15 mouse cellular contexts compared by ENCODE assay signal in genomic region chr1:143982765-143983312, GRCm38 (mm10). TPM values are rescaled to one million over a fixed set of nuclear protein-coding genes. Genes with fewer than 3 reads are reported as not detected.
DNase-seq lines count a peak whose midpoint lies in the region; ATAC-seq lines count a peak whose summit lies in the region.
"Had no signal": no experiment of that assay in that cellular context is flagged by ENCODE, and none has a peak within 500 bp of the region (broad histone marks: within the 10 kb centered on the region; RNA-seq: fewer than 3 reads in every experiment).

No protein-coding gene starts in this region.

- no peaks in the 10 kb centered on the region for H3K36me3 ChIP-seq in lung, embryonic 15.5 days
- H3K36me3 ChIP-seq in forebrain, embryonic 15.5 days, result no peaks in the 10 kb centered on the region
- no peaks in the 10 kb centered on the region for H3K36me3 ChIP-seq in midbrain, embryonic 16.5 days (ENCODE audit: control insufficient read depth, insufficient read depth, low read length)
- H3K36me3 ChIP-seq: heart, embryonic 15.5 days had no signal

- no peak for DNase-seq in lung, postnatal 25 days (ENCODE audit: low spot score)
- DNase-seq in embryo, embryonic 9.5 days (ENCODE audit: extremely low spot score), result no peak
- DNase-seq: gastrocnemius, postnatal 10 days; heart, adult 2 months; layer of hippocampus, postnatal 36 days; lung, postnatal 36 days; thymus, postnatal 4 days had no signal

- H3K27ac ChIP-seq in lung, embryonic 15.5 days, result no peak overlapping the region
- H3K27ac ChIP-seq in brown adipose tissue, adult 24 weeks (replicated peaks; ENCODE audit: low read depth, low read length), result peak overlapping the region; percentile 97
- H3K27ac ChIP-seq in forebrain, embryonic 15.5 days (replicated peaks), result peak overlapping the region; percentile 51
- 0 out of 2 replicates have a peak overlapping the region, but pooled peaks have one; percentile 14 for H3K27ac ChIP-seq in midbrain, embryonic 16.5 days (ENCODE audit: low read length)
- H3K27ac ChIP-seq: heart, adult 2 months; heart, embryonic 15.5 days had no signal

- WGBS in lung, embryonic 15.5 days, result 11% methylated on average over 3 of the region's 3 CpGs
- 15% methylated on average over 3 of the region's 3 CpGs for WGBS in forebrain, embryonic 15.5 days
- 20% methylated on average over 3 of the region's 3 CpGs for WGBS in midbrain, embryonic 16.5 days

- no peak overlapping the region for H3K4me3 ChIP-seq in lung, embryonic 15.5 days
- no peak overlapping the region for H3K4me3 ChIP-seq in brown adipose tissue, adult 24 weeks (ENCODE audit: insufficient read depth, low read depth, low read length)
- H3K4me3 ChIP-seq in forebrain, embryonic 15.5 days, result no peak overlapping the region
- no peak overlapping the region for H3K4me3 ChIP-seq in midbrain, embryonic 16.5 days (ENCODE audit: low read depth, low read length)
- H3K4me3 ChIP-seq: heart, adult 2 months; heart, embryonic 15.5 days had no signal

- H3K4me1 ChIP-seq in lung, embryonic 15.5 days, result no peaks in the 10 kb centered on the region
- peaks cover 2% of the 10 kb centered on the region for H3K4me1 ChIP-seq in brown adipose tissue, adult 24 weeks (ENCODE audit: control insufficient read depth, insufficient read depth, insufficient read length, low read length)
- peaks cover 6% of the 10 kb centered on the region for H3K4me1 ChIP-seq in forebrain, embryonic 15.5 days
- peaks cover 10% of the 10 kb centered on the region for H3K4me1 ChIP-seq in midbrain, embryonic 16.5 days (ENCODE audit: control insufficient read depth, insufficient read depth, low read length)
- H3K4me1 ChIP-seq: heart, embryonic 15.5 days had no signal

- no peaks in the 10 kb centered on the region for H3K27me3 ChIP-seq in lung, embryonic 15.5 days
- H3K27me3 ChIP-seq in forebrain, embryonic 15.5 days, result no peaks in the 10 kb centered on the region
- H3K27me3 ChIP-seq in midbrain, embryonic 16.5 days (ENCODE audit: control insufficient read depth, insufficient read depth, low read depth, low read length), result no peaks in the 10 kb centered on the region
- H3K27me3 ChIP-seq: heart, embryonic 15.5 days had no signal

- ATAC-seq in lung, embryonic 15.5 days (ENCODE audit: borderline replicate concordance, extremely low read depth, low FRiP score, low TSS enrichment), result peak; percentile 19; the same call in 1 of the 2 replicates
- ATAC-seq in forebrain, embryonic 15.5 days (replicated peaks), result peak; percentile 61; the same call in 1 of the 2 replicates
- no peak for ATAC-seq in midbrain, embryonic 16.5 days
- ATAC-seq in CD4-positive, CD25-positive, alpha-beta regulatory T cell, adult 4 months, result no peak
- ATAC-seq: intestine, embryonic 16.5 days had no signal

- H3K9ac ChIP-seq in lung, embryonic 15.5 days, result no peak overlapping the region
- H3K9ac ChIP-seq in forebrain, embryonic 15.5 days (replicated peaks), result no peak overlapping the region
- no peak overlapping the region for H3K9ac ChIP-seq in midbrain, embryonic 16.5 days (ENCODE audit: low read depth, low read length)
- H3K9ac ChIP-seq: heart, embryonic 15.5 days had no signal

- H3K4me2 ChIP-seq in lung, embryonic 15.5 days, result no peak overlapping the region
- no peak overlapping the region for H3K4me2 ChIP-seq in forebrain, embryonic 15.5 days (replicated peaks)
- H3K4me2 ChIP-seq in midbrain, embryonic 16.5 days (ENCODE audit: low read length), result no peak overlapping the region
- H3K4me2 ChIP-seq: heart, embryonic 15.5 days; liver, embryonic 11.5 days had no signal

- H3K9me3 ChIP-seq in lung, embryonic 15.5 days, result no peaks in the 10 kb centered on the region
- H3K9me3 ChIP-seq in forebrain, embryonic 15.5 days, result no peaks in the 10 kb centered on the region
- H3K9me3 ChIP-seq in midbrain, embryonic 16.5 days (replicated peaks; ENCODE audit: control insufficient read depth, low read length, poor library complexity, severe bottlenecking), result no peaks in the 10 kb centered on the region
- H3K9me3 ChIP-seq: heart, embryonic 15.5 days had no signal

RNA-seq across cellular contexts. Expression of gene Rgs2, which starts 21.1 kb away (rescaled TPM):
- polyA plus RNA-seq in lung, embryonic 15.5 days (2015; fragmentation: Nextera tagmentation; extraction: Ambion mirVana), result 149 and 155 TPM in 2 replicates
- 212 and 297 TPM in 2 replicates for polyA plus RNA-seq in brown adipose tissue, adult 24 weeks (2012; ENCODE audit: insufficient read depth, insufficient read length, missing spikeins)
- 79.6 and 88.7 TPM in 2 replicates for polyA plus RNA-seq in forebrain, embryonic 15.5 days (2015; fragmentation: Nextera tagmentation; extraction: Ambion mirVana)
- polyA plus RNA-seq in midbrain, embryonic 16.5 days (2015; fragmentation: Nextera tagmentation; extraction: Ambion mirVana), result 133 and 147 TPM in 2 replicates
- polyA plus RNA-seq in CD4-positive, CD25-positive, alpha-beta regulatory T cell, adult 4 months (2017; shearing (Covaris generic)), result 10 to 100 TPM; 32.3 to 41.6 TPM

Comparison
In these comparisons a context has a peak if more than half of its experiments do, and no peak if none do; other contexts are left out.
1. ATAC-seq: peak in lung, embryonic 15.5 days (single experiment) and forebrain, embryonic 15.5 days (single experiment); none in midbrain, embryonic 16.5 days (single experiment) and CD4-positive, CD25-positive, alpha-beta regulatory T cell, adult 4 months (single experiment).